Mouse (Mus musculus) myocyte (in vitro differentiated cells): ENCODE data around the gene Haus8.

Source experiments
- CEBPB ChIP-seq: IDR thresholded peaks from 2 replicates; pipeline ENCODE4 v1.6.1; 2011; ENCODE audit warnings: mild to moderate bottlenecking, moderate library complexity; ENCODE audit not compliant: poor library complexity, insufficient read depth, severe bottlenecking
- MAX ChIP-seq: IDR thresholded peaks from one replicate; pipeline ENCODE4 v1.6.1; 2011; ENCODE audit warnings: low read depth, mild to moderate bottlenecking, control low read depth
- POLR2AphosphoS2 ChIP-seq: IDR thresholded peaks from one replicate; pipeline ENCODE4 v1.6.1; 2011; ENCODE audit warnings: low read depth, control low read depth; ENCODE audit not compliant: insufficient read length
- TCF12 ChIP-seq: IDR thresholded peaks from one replicate; pipeline ENCODE4 v1.6.1; 2011; ENCODE audit warnings: mild to moderate bottlenecking, control low read depth; ENCODE audit not compliant: poor library complexity, insufficient read depth, severe bottlenecking
- USF1 ChIP-seq: IDR thresholded peaks from one replicate; pipeline ENCODE4 v1.6.1; 2011; ENCODE audit warnings: low read depth, mild to moderate bottlenecking, control low read depth, moderate library complexity

- TF ChIP-seq POLR2AphosphoS2 (no peak), MAX (no peak), CEBPB (no peak), USF1 (no peak), TCF12 (no peak)
Observed at GRCm38 (mm10) chr8:71296784-71297183, 24.1 kb upstream of the Haus8 start.
